Mouse (Mus musculus): ENCODE data around the gene Rpl23a. TPM values are rescaled to one million over a fixed set of nuclear protein-coding genes. Genes with fewer than 3 reads are reported as not detected.

Gene Rpl23a
- polyA plus RNA-seq, 1 experiment from 2014 or later: 698 TPM

GRCm38 (mm10) chr11:78172034-78172747 lies 11.2 kb downstream of the Rpl23a start:
- Histone ChIP-seq H3K27me3 (ENCODE audit: control insufficient read depth, insufficient read depth, low read depth, low read length) (no peaks in the 10 kb centered on the region), H3K9me3 (replicated peaks; ENCODE audit: control insufficient read depth, low read length, poor library complexity, severe bottlenecking) (no peaks in the 10 kb centered on the region), H3K27ac (ENCODE audit: low read length) (no peak overlapping the region), H3K4me2 (ENCODE audit: low read length) (no peak overlapping the region), H3K36me3 (ENCODE audit: control insufficient read depth, insufficient read depth, low read length) (no peaks in the 10 kb centered on the region), H3K4me3 (ENCODE audit: low read depth, low read length) (no peak overlapping the region), H3K4me1 (ENCODE audit: control insufficient read depth, insufficient read depth, low read length) (peaks cover 6% of the 10 kb centered on the region), H3K9ac (ENCODE audit: low read depth, low read length) (no peak overlapping the region)
- ATAC-seq: no peak
- 81% methylated on average over 16 of the region's 16 CpGs for WGBS

- no peak for ATAC-seq
- Histone ChIP-seq H3K27ac (ENCODE audit: low read length) (no peak overlapping the region), H3K9me3 (replicated peaks; ENCODE audit: control insufficient read depth, low read length, poor library complexity, severe bottlenecking) (no peaks in the 10 kb centered on the region), H3K27me3 (ENCODE audit: control insufficient read depth, insufficient read depth, low read depth, low read length) (no peaks in the 10 kb centered on the region), H3K4me1 (ENCODE audit: control insufficient read depth, insufficient read depth, low read length) (peaks cover 2% of the 10 kb centered on the region; the same call in 1 of the 2 replicates), H3K4me3 (ENCODE audit: low read depth, low read length) (no peak overlapping the region), H3K4me2 (ENCODE audit: low read length) (no peak overlapping the region), H3K36me3 (ENCODE audit: control insufficient read depth, insufficient read depth, low read length) (no peaks in the 10 kb centered on the region), H3K9ac (ENCODE audit: low read depth, low read length) (no peak overlapping the region)
- 64% methylated on average over 4 of the region's 4 CpGs for WGBS
Measured at GRCm38 (mm10) chr11:78171328-78171727, 12.1 kb downstream of the Rpl23a start.

GRCm38 (mm10) chr11:78170306-78170705 lies 13.1 kb downstream of the Rpl23a start:
- Histone ChIP-seq H3K4me3 (ENCODE audit: low read depth, low read length) (no peak overlapping the region), H3K9ac (ENCODE audit: low read depth, low read length) (no peak overlapping the region), H3K9me3 (replicated peaks; ENCODE audit: control insufficient read depth, low read length, poor library complexity, severe bottlenecking) (no peaks in the 10 kb centered on the region), H3K4me1 (ENCODE audit: control insufficient read depth, insufficient read depth, low read length) (peaks cover 10% of the 10 kb centered on the region), H3K27ac (ENCODE audit: low read length) (no peak overlapping the region), H3K4me2 (ENCODE audit: low read length) (no peak overlapping the region), H3K27me3 (ENCODE audit: control insufficient read depth, insufficient read depth, low read depth, low read length) (no peaks in the 10 kb centered on the region), H3K36me3 (ENCODE audit: control insufficient read depth, insufficient read depth, low read length) (no peaks in the 10 kb centered on the region)
- ATAC-seq: no peak
- 92% methylated on average over 15 of the region's 15 CpGs for WGBS

- peaks cover 10% of the 10 kb centered on the region for H3K4me1 ChIP-seq (ENCODE audit: control insufficient read depth, insufficient read depth, low read length)
- H3K27me3 ChIP-seq (ENCODE audit: control insufficient read depth, insufficient read depth, low read depth, low read length): no peaks in the 10 kb centered on the region
- H3K9me3 ChIP-seq (replicated peaks; ENCODE audit: control insufficient read depth, low read length, poor library complexity, severe bottlenecking): no peaks in the 10 kb centered on the region
- no peak overlapping the region for H3K9ac ChIP-seq (ENCODE audit: low read depth, low read length)
- H3K36me3 ChIP-seq (ENCODE audit: control insufficient read depth, insufficient read depth, low read length): no peaks in the 10 kb centered on the region
- no peak overlapping the region for H3K4me3 ChIP-seq (ENCODE audit: low read depth, low read length)
- 62% methylated on average over 19 of the region's 19 CpGs for WGBS
- H3K27ac ChIP-seq (ENCODE audit: low read length): no peak overlapping the region
- no peak for ATAC-seq
- H3K4me2 ChIP-seq (ENCODE audit: low read length): no peak overlapping the region
Measured at GRCm38 (mm10) chr11:78168541-78169468, 14.6 kb downstream of the Rpl23a start.

- H3K27ac ChIP-seq (ENCODE audit: low read length): no peak overlapping the region
- peaks cover 24% of the 10 kb centered on the region for H3K4me1 ChIP-seq (ENCODE audit: control insufficient read depth, insufficient read depth, low read length)
- no peaks in the 10 kb centered on the region for H3K36me3 ChIP-seq (ENCODE audit: control insufficient read depth, insufficient read depth, low read length)
- 89% methylated on average over 14 of the region's 14 CpGs for WGBS
- no peaks in the 10 kb centered on the region for H3K9me3 ChIP-seq (replicated peaks; ENCODE audit: control insufficient read depth, low read length, poor library complexity, severe bottlenecking)
- H3K9ac ChIP-seq (ENCODE audit: low read depth, low read length): no peak overlapping the region
- no peak overlapping the region for H3K4me3 ChIP-seq (ENCODE audit: low read depth, low read length)
- H3K27me3 ChIP-seq (ENCODE audit: control insufficient read depth, insufficient read depth, low read depth, low read length): no peaks in the 10 kb centered on the region
- no peak for ATAC-seq
- no peak overlapping the region for H3K4me2 ChIP-seq (ENCODE audit: low read length)
Measured at GRCm38 (mm10) chr11:78167257-78167959, 16.0 kb downstream of the Rpl23a start.

- H3K9ac ChIP-seq (ENCODE audit: low read depth, low read length): no peak overlapping the region
- no peaks in the 10 kb centered on the region for H3K9me3 ChIP-seq (replicated peaks; ENCODE audit: control insufficient read depth, low read length, poor library complexity, severe bottlenecking)
- WGBS: 69% methylated on average over 6 of the region's 6 CpGs
- H3K36me3 ChIP-seq (ENCODE audit: control insufficient read depth, insufficient read depth, low read length): no peaks in the 10 kb centered on the region
- no peak for ATAC-seq
- no peak overlapping the region for H3K4me3 ChIP-seq (ENCODE audit: low read depth, low read length)
- no peak overlapping the region for H3K4me2 ChIP-seq (ENCODE audit: low read length)
- peaks cover 30% of the 10 kb centered on the region for H3K4me1 ChIP-seq (ENCODE audit: control insufficient read depth, insufficient read depth, low read length)
- H3K27me3 ChIP-seq (ENCODE audit: control insufficient read depth, insufficient read depth, low read depth, low read length): no peaks in the 10 kb centered on the region
- no peak overlapping the region for H3K27ac ChIP-seq (ENCODE audit: low read length)
Measured at GRCm38 (mm10) chr11:78166640-78167039, 16.7 kb downstream of the Rpl23a start.

- Histone ChIP-seq H3K4me1 (ENCODE audit: control insufficient read depth, insufficient read depth, low read length) (peaks cover 30% of the 10 kb centered on the region), H3K27ac (ENCODE audit: low read length) (peak overlapping the region; percentile 96), H3K4me3 (ENCODE audit: low read depth, low read length) (peak overlapping the region; percentile 98), H3K36me3 (ENCODE audit: control insufficient read depth, insufficient read depth, low read length) (peaks cover 2% of the 10 kb centered on the region; the same call in 1 of the 2 replicates), H3K27me3 (ENCODE audit: control insufficient read depth, insufficient read depth, low read depth, low read length) (no peaks in the 10 kb centered on the region), H3K9ac (ENCODE audit: low read depth, low read length) (peak overlapping the region; percentile 3; the same call in 1 of the 2 replicates), H3K4me2 (ENCODE audit: low read length) (peak overlapping the region; percentile 67), H3K9me3 (replicated peaks; ENCODE audit: control insufficient read depth, low read length, poor library complexity, severe bottlenecking) (no peaks in the 10 kb centered on the region)
- no peak for ATAC-seq
- 58% methylated on average over 4 of the region's 4 CpGs for WGBS
Measured at GRCm38 (mm10) chr11:78166161-78166560, 17.2 kb downstream of the Rpl23a start.

GRCm38 (mm10) chr11:78165761-78166109 lies 17.6 kb downstream of the Rpl23a start:
- no peaks in the 10 kb centered on the region for H3K27me3 ChIP-seq (ENCODE audit: control insufficient read depth, insufficient read depth, low read depth, low read length)
- peaks cover 6% of the 10 kb centered on the region for H3K36me3 ChIP-seq (ENCODE audit: control insufficient read depth, insufficient read depth, low read length)
- peak overlapping the region; percentile 96 for H3K27ac ChIP-seq (ENCODE audit: low read length)
- H3K9ac ChIP-seq (ENCODE audit: low read depth, low read length): peak overlapping the region; percentile 99
- ATAC-seq: peak; percentile 47
- WGBS: 2% methylated on average over 16 of the region's 16 CpGs
- peak overlapping the region; percentile 98 for H3K4me3 ChIP-seq (ENCODE audit: low read depth, low read length)
- peaks cover 30% of the 10 kb centered on the region for H3K4me1 ChIP-seq (ENCODE audit: control insufficient read depth, insufficient read depth, low read length)
- H3K4me2 ChIP-seq (ENCODE audit: low read length): peak overlapping the region; percentile 67
- H3K9me3 ChIP-seq (replicated peaks; ENCODE audit: control insufficient read depth, low read length, poor library complexity, severe bottlenecking): no peaks in the 10 kb centered on the region
